Mouse (Mus musculus) brain, embryonic 14.5 days (tissue): Measurements from ENCODE around the gene Chd1l.

Source experiments
- CTCF ChIP-seq: fragments of 200-500 bp; IDR thresholded peaks from 2 replicates; pipeline ENCODE4 v1.5.1; 2012; ENCODE audit warnings: inconsistent platforms, mild to moderate bottlenecking, moderate library complexity, borderline replicate concordance; ENCODE audit not compliant: insufficient read depth, insufficient read length; ENCODE audit errors: extremely low read depth
- POLR2A ChIP-seq: fragments of 200-500 bp; IDR thresholded peaks from 2 replicates; pipeline ENCODE4 v1.6.1; 2012; ENCODE audit warnings: mild to moderate bottlenecking, inconsistent platforms, borderline replicate concordance; ENCODE audit not compliant: poor library complexity, insufficient read depth, insufficient read length, severe bottlenecking; ENCODE audit errors: extremely low read depth

- TF ChIP-seq CTCF (no peak), POLR2A (no peak)
These were observed 19.3 kb downstream of the Chd1l start for GRCm38 (mm10) chr3:97590699-97591098.
